Mouse (Mus musculus): Measurements from ENCODE around the gene Zfp628. TPM values are rescaled to one million over a fixed set of nuclear protein-coding genes. Genes with fewer than 3 reads are reported as not detected.
A peak's percentile ranks its signal among the peaks of the same experiment; 100 is the strongest.
"Not testable (repeated sequence)": the region's sequence is repeated elsewhere in the genome, so short reads cannot be mapped to it uniquely, and the experiment has no call there.

The Zfp628 gene
- polyA plus RNA-seq (2016; fragmentation: Nextera tagmentation; extraction: Ambion mirVana): 4.0 and 4.3 TPM in 2 replicates

DNA sequence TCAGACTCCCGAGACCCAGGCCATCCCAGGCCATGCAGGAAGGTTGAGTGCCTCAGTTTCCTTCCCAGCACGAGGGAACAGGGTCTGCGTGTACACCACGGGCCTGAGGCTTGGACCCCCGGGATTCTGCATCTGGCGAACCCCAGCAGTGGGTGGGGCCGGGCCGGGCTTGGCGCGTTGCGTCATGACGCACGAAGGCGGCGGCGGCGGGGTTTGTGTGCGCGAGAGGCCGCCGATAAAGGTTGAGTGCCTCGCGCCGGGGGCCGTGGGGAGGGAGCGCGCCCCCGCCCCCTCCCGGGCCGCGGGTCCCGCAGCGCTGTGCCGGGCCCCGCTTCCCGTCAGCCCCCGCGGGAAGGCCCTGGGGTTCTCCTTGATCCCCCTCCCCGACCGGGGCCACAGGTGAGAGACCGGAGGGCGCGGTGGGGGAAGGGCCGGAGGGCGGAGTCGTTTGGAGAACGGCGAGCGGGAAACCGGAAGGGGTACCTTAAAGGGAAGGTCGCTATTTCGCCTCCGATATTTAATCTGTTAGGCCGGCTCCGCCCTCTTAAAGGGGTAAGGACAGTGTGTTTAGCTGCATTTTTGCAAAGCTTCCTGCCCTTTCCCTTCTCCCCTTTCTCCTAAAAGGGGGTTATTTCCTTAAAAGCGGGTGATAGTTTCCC, at the start of gene Zfp628:
TSS of gene Zfp628 (plus strand) at position 211 of the 659 bp plus-strand sequence.
- Histone ChIP-seq H3K4me3 (peak within 1 kb of the TSS; percentile 65), H3K36me3 (peaks cover 29% of the 10 kb centered on the region), H3K27ac (peak within 1 kb of the TSS; percentile 97), H3K4me2 (replicated peaks) (peak within 1 kb of the TSS; percentile 81), H3K27me3 (no peaks in the 10 kb centered on the region), H3K4me1 (peaks cover 16% of the 10 kb centered on the region), H3K9ac (peak within 1 kb of the TSS; percentile 83), H3K9me3 (no peaks in the 10 kb centered on the region)
- ATAC-seq (ENCODE audit: insufficient number of reproducible peaks, insufficient read depth, low FRiP score, low TSS enrichment): peak; percentile 83
- under 1% methylated on average over 52 of the region's 56 CpGs for WGBS

DNA sequence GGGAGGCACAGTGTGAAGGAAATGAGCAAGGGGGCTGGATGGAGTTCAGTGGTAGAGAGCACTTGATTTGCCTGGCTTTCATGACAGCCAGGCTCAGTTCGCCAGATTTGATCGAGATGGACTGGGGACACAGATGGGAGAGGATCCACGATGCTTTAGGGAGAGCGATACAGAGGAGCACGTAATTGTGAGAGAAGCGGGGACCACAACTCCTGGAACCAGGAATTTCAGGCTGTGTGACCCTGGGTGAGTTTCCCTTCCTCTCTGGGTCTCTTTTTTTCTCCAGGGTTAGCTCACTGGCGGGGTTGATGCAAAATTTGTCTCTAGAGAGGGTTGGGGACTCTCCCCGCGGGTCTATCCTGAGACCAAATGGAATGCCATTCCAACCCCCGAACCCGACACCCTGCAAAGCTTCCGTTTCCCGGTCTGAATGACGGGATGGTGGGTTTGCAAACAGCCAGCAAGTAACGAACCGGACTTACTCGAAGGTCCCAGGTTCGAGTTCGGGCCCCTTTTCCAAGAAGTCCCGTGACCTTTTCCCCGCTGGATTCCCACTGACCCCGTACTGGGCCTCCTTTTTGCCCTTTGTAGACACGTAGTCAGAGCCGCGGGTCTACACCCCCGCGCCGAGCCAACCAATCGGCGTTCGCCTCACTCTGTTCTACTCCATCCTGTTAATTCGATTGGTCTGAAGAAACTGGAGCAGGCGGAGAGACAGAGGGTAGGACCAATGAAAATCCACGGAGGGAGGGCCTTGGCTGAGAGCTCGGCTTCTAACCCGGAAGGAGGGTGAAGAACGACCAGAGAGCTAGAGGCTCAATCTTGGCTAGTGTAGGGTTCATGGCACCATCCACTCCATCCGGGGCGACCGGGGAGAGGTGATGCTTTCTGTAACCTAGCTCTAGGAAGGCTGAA, 49.2 kb upstream of the Zfp628 start:
- peak overlapping the region; percentile 45 for H3K9ac ChIP-seq
- peak; percentile 100 for ATAC-seq (ENCODE audit: insufficient number of reproducible peaks, insufficient read depth, low FRiP score, low TSS enrichment)
- WGBS: 6% methylated on average over 40 of the region's 40 CpGs
- H3K4me1 ChIP-seq: 0 out of 2 replicates have a peak, but pooled peaks cover 4% of the 10 kb centered on the region
- peak overlapping the region; percentile 55 for H3K4me2 ChIP-seq (replicated peaks)
- H3K9me3 ChIP-seq: no peaks in the 10 kb centered on the region
- no peaks in the 10 kb centered on the region for H3K36me3 ChIP-seq
- H3K4me3 ChIP-seq: peak overlapping the region; percentile 49
- H3K27ac ChIP-seq: peak overlapping the region; percentile 17; the same call in 1 of the 2 replicates
- no peaks in the 10 kb centered on the region for H3K27me3 ChIP-seq

DNA sequence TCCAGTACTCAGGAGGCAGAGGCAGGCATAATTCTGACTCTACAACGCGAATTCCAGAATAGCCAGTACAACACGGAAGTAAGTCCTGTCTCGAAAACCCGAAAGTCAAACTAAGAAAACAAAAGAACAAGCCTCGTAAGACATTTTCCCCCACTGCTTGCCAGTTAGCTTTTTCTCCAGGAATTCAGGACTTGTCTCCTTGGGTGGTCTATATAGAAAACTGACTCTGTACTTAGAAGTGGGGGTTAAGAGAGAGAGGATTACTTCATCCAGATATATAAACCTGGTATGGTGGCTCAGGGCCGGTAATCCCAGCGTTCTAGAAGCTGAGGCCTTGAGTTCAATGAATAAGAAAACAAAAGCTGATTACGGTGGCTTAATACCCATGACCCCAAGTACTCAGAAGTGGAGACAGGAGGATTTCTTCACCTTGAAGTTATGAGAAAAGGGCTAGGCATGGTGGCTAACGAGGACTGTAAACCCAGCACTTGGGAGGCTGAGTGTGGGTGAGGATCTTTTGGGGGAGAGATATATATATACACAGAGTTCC, 48.3 kb upstream of the Zfp628 start:
- 42% methylated on average over 10 of the region's 10 CpGs for WGBS
- Histone ChIP-seq H3K9ac (peak overlapping the region; percentile 41; the same call in 1 of the 2 replicates), H3K27ac (no peak overlapping the region)

GRCm38 (mm10) chr7:4870133-4870532, 44.9 kb upstream of the Zfp628 start, which contains the start of gene Isoc2b:
Isoc2b (minus strand) TSS chr7:4870258.
- H3K9me3 ChIP-seq: no peaks in the 10 kb centered on the region
- H3K27me3 ChIP-seq: no peaks in the 10 kb centered on the region
- H3K4me3 ChIP-seq: no peak within 1 kb of the TSS
- no peaks in the 10 kb centered on the region for H3K36me3 ChIP-seq
- H3K4me2 ChIP-seq (replicated peaks): no peak within 1 kb of the TSS
- ATAC-seq (ENCODE audit: insufficient number of reproducible peaks, insufficient read depth, low FRiP score, low TSS enrichment): no peak
- 0 out of 2 replicates have a peak, but pooled peaks cover 4% of the 10 kb centered on the region for H3K4me1 ChIP-seq
- no peak within 1 kb of the TSS for H3K27ac ChIP-seq
- H3K9ac ChIP-seq: no peak within 1 kb of the TSS
- 59% methylated on average over 6 of the region's 6 CpGs for WGBS

More for the DNA sequence above, 48.3 kb upstream of the Zfp628 start:
- Histone ChIP-seq H3K27me3 (no peaks in the 10 kb centered on the region), H3K4me2 (replicated peaks) (peak overlapping the region; percentile 55), H3K4me3 (peak overlapping the region; percentile 49), H3K36me3 (no peaks in the 10 kb centered on the region), H3K4me1 (0 out of 2 replicates have a peak, but pooled peaks cover 4% of the 10 kb centered on the region), H3K9me3 (no peaks in the 10 kb centered on the region)
- ATAC-seq (ENCODE audit: insufficient number of reproducible peaks, insufficient read depth, low FRiP score, low TSS enrichment): no peak

- WGBS: 1% methylated on average over 22 of the region's 22 CpGs
- Histone ChIP-seq H3K4me2 (replicated peaks) (peak within 1 kb of the TSS; percentile 84), H3K27me3 (no peaks in the 10 kb centered on the region), H3K27ac (no peak within 1 kb of the TSS), H3K36me3 (no peaks in the 10 kb centered on the region), H3K9ac (peak within 1 kb of the TSS; percentile 52), H3K9me3 (no peaks in the 10 kb centered on the region), H3K4me3 (peak within 1 kb of the TSS; percentile 57), H3K4me1 (0 out of 2 replicates have a peak, but pooled peaks cover 15% of the 10 kb centered on the region)
- peak; percentile 99 for ATAC-seq (ENCODE audit: insufficient number of reproducible peaks, insufficient read depth, low FRiP score, low TSS enrichment)
Observed at GRCm38 (mm10) chr7:4876753-4877221, 38.2 kb upstream of the Zfp628 start, which contains the start of gene Isoc2a. Isoc2a (plus strand) TSS chr7:4877153.

- WGBS: 12% methylated on average over 11 of the region's 11 CpGs
- Histone ChIP-seq H3K4me3 (peak overlapping the region; percentile 57), H3K36me3 (no peaks in the 10 kb centered on the region), H3K4me2 (replicated peaks) (peak overlapping the region; percentile 84), H3K27me3 (no peaks in the 10 kb centered on the region), H3K9ac (peak overlapping the region; percentile 52), H3K27ac (no peak overlapping the region), H3K9me3 (no peaks in the 10 kb centered on the region), H3K4me1 (0 out of 2 replicates have a peak, but pooled peaks cover 15% of the 10 kb centered on the region)
- ATAC-seq (ENCODE audit: insufficient number of reproducible peaks, insufficient read depth, low FRiP score, low TSS enrichment): no peak
Observed at GRCm38 (mm10) chr7:4877226-4877625, 37.8 kb upstream of the Zfp628 start.

GRCm38 (mm10) chr7:4878186-4878585, 36.8 kb upstream of the Zfp628 start:
- H3K9ac ChIP-seq: no peak overlapping the region
- no peaks in the 10 kb centered on the region for H3K27me3 ChIP-seq
- no peak overlapping the region for H3K27ac ChIP-seq
- 0 out of 2 replicates have a peak, but pooled peaks cover 15% of the 10 kb centered on the region for H3K4me1 ChIP-seq
- H3K9me3 ChIP-seq: no peaks in the 10 kb centered on the region
- H3K4me3 ChIP-seq: 0 out of 2 replicates have a peak overlapping the region, but pooled peaks have one; percentile 57
- no peaks in the 10 kb centered on the region for H3K36me3 ChIP-seq
- H3K4me2 ChIP-seq (replicated peaks): peak overlapping the region; percentile 84
- ATAC-seq (ENCODE audit: insufficient number of reproducible peaks, insufficient read depth, low FRiP score, low TSS enrichment): no peak

DNA sequence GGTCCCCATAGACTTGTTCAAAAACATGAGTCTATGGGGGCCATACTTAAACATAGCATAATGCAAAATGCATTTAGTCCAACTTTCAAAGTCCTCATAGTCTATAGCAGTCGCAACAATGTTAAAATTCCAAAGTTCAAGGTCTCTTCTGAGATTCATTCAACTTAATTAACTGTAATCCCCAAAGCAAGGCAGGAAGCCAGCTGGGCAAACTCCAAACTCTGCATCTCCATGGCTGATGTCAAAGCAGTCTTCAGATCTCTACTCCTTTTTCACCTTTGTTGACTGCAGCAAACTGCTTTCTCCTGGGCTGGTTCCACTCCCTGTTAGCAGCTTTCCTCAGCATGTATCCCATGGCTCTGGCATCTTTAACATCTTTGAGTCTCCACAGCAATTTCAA, 36.0 kb upstream of the Zfp628 start:
- H3K27ac ChIP-seq; H3K9ac ChIP-seq; H3K27me3 ChIP-seq; H3K36me3 ChIP-seq; H3K4me3 ChIP-seq; H3K9me3 ChIP-seq; ATAC-seq (ENCODE audit: insufficient number of reproducible peaks, insufficient read depth, low FRiP score, low TSS enrichment); H3K4me2 ChIP-seq (replicated peaks): not testable (repeated sequence)
- 80% methylated on average over 1 of the region's 1 CpGs for WGBS
- H3K4me1 ChIP-seq: 0 out of 2 replicates have a peak, but pooled peaks cover 15% of the 10 kb centered on the region

DNA sequence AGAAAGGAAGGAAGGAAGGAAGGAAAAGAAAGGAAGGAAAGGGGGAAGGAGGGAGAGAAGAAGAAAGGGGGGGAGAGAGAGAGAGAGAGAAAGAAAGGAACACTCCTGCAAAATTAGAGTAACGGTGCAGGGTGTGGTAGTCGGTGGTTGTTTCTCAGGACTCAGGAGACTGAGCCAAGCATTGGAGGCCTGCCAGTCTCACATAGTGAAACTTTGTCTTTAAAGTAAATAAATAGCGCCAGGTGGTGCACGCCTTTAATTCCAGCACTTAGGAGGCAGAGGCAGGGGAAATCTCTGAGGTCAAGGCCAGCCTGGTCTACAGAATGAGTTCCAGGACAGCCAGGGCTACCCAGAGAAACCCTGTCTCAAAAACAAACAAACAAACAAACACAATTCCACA, 28.3 kb upstream of the Zfp628 start:
- 73% methylated on average over 4 of the region's 4 CpGs for WGBS
- Histone ChIP-seq H3K36me3 (no peaks in the 10 kb centered on the region), H3K27ac (no peak overlapping the region), H3K9ac (no peak overlapping the region), H3K4me2 (replicated peaks) (no peak overlapping the region), H3K4me1 (no peaks in the 10 kb centered on the region), H3K9me3 (no peaks in the 10 kb centered on the region), H3K4me3 (no peak overlapping the region), H3K27me3 (no peaks in the 10 kb centered on the region)
- ATAC-seq (ENCODE audit: insufficient number of reproducible peaks, insufficient read depth, low FRiP score, low TSS enrichment): no peak

GRCm38 (mm10) chr7:4895186-4895585, 19.8 kb upstream of the Zfp628 start:
- Histone ChIP-seq H3K9ac (no peak overlapping the region), H3K27me3 (peaks cover 14% of the 10 kb centered on the region), H3K4me2 (replicated peaks) (no peak overlapping the region), H3K4me3 (no peak overlapping the region), H3K27ac (no peak overlapping the region), H3K9me3 (no peaks in the 10 kb centered on the region), H3K36me3 (no peaks in the 10 kb centered on the region), H3K4me1 (no peaks in the 10 kb centered on the region)
- WGBS: 59% methylated on average over 11 of the region's 11 CpGs
- no peak for ATAC-seq (ENCODE audit: insufficient number of reproducible peaks, insufficient read depth, low FRiP score, low TSS enrichment)

Data from embryonic facial prominence, embryonic 12.5 days (tissue).